Mouse (Mus musculus): ENCODE results near the gene Cacng8.

DNA sequence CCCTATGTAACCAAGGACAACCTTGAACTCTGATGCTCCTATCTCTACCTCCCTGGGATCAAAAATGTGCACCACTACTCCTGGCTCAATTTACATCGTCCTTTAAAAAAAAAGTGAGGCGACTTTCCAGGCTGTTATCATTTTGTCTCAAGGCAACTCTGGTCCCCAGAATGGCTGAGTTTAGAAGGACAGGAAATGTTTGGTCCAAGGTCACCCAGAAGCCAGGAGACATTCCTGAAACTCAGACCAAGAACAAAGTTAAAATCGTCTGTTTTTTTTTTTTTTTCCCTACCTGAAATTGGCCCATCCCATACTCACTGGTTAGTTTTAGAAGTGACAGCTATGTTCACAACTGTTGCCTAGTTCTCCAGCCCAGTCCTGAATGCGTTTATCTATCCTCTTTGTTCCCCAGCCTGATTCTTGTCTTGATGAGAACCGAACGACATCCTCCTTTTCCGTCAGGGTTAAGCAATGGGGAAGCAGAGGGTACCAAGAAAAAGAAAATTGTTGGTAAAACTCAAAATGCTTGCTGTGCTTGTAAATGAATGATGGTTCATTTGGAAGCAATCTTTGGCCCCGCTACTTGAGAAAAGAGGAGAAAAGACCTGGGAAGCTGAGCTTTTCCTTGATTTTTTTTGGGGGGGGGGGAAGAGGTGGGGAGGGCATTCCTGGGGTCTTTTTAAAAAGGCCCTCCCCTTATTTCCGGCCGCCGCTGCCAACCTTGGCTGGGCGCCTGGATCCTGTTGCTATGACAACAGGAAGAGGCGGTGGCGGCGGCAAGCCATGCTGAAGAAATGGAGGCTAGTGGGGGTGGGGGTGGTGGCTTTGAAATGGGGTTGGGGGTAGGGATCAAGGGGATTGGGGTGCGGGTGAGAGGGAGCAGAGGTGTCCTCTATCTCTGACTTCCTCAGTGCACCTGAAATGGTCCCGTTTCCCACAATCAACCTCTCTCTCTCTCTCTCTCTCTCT, 755 bp upstream of the Cacng8 start:
- TF ChIP-seq POLR2A (IDR thresholded peaks at IDR 0.05; ENCODE audit: extremely low read depth, insufficient read depth, low read length) = no peak
- no peak for TF ChIP-seq CTCF (IDR thresholded peaks at IDR 0.05; ENCODE audit: low read depth, low read length)

Measured in liver, adult 2 months (tissue).